Mouse (Mus musculus) myocyte (in vitro differentiated cells): Measurements from ENCODE around the gene Slc22a16. TPM values are rescaled to one million over a fixed set of nuclear protein-coding genes. Genes with fewer than 3 reads are reported as not detected.

Source experiments
- H3K27me3 ChIP-seq: one replicate; pipeline ENCODE4 v1.6.1; 2011; ENCODE audit not compliant: control insufficient read depth, insufficient read depth, insufficient read length
- H3K36me3 ChIP-seq: one replicate; pipeline ENCODE4 v1.6.1; 2011; ENCODE audit not compliant: control insufficient read depth, insufficient read depth
- H3K4me2 ChIP-seq: one replicate; pipeline ENCODE4 v1.6.1; 2011; ENCODE audit warnings: low read depth, control low read depth
- H3K4me3 ChIP-seq: one replicate; pipeline ENCODE4 v1.5.1; 2011; ENCODE audit warnings: mild to moderate bottlenecking, control low read depth, moderate library complexity
- H3K79me2 ChIP-seq: one replicate; pipeline ENCODE4 v1.6.1; 2011; ENCODE audit not compliant: control insufficient read depth, insufficient read depth
- H3ac ChIP-seq: one replicate; pipeline ENCODE4 v1.6.1; 2011; ENCODE audit not compliant: control insufficient read depth, insufficient read length
- CEBPB ChIP-seq: IDR thresholded peaks from 2 replicates; pipeline ENCODE4 v1.6.1; 2011; ENCODE audit warnings: mild to moderate bottlenecking, moderate library complexity; ENCODE audit not compliant: poor library complexity, insufficient read depth, severe bottlenecking
- E2F4 ChIP-seq: IDR thresholded peaks from one replicate; pipeline ENCODE4 v1.6.1; 2011; ENCODE audit warnings: mild to moderate bottlenecking, control low read depth, moderate library complexity; ENCODE audit not compliant: insufficient read depth
- MAX ChIP-seq: IDR thresholded peaks from one replicate; pipeline ENCODE4 v1.6.1; 2011; ENCODE audit warnings: low read depth, mild to moderate bottlenecking, control low read depth
- MYOD1 ChIP-seq, 3 experiments: IDR thresholded peaks; one replicate each; pipeline ENCODE4 v1.6.1; 2011; ENCODE audit warnings: control low read depth in 2 of 3, low read depth in 2 of 3, mild to moderate bottlenecking in 2 of 3, moderate library complexity in 1 of 3; ENCODE audit not compliant: insufficient read length in 2 of 3, control insufficient read depth in 1 of 3
- MYOG ChIP-seq, 3 experiments: IDR thresholded peaks; one replicate each; pipeline ENCODE4 v1.6.1; 2011; ENCODE audit warnings: control low read depth in 2 of 3, low read depth in 2 of 3, mild to moderate bottlenecking in 2 of 3; ENCODE audit not compliant: insufficient read length in 2 of 3, control insufficient read depth in 1 of 3, insufficient read depth in 1 of 3
- POLR2A ChIP-seq: IDR thresholded peaks from one replicate; pipeline ENCODE4 v1.6.1; 2011; ENCODE audit warnings: low read depth, mild to moderate bottlenecking, control low read depth, moderate library complexity; ENCODE audit not compliant: insufficient read length
- POLR2AphosphoS2 ChIP-seq: IDR thresholded peaks from one replicate; pipeline ENCODE4 v1.6.1; 2011; ENCODE audit warnings: low read depth, control low read depth; ENCODE audit not compliant: insufficient read length
- REST ChIP-seq: IDR thresholded peaks from one replicate; pipeline ENCODE4 v1.6.1; 2011; ENCODE audit warnings: mild to moderate bottlenecking, control low read depth, moderate library complexity; ENCODE audit not compliant: insufficient read depth, insufficient read length
- SRF ChIP-seq: IDR thresholded peaks from one replicate; pipeline ENCODE4 v1.6.1; 2011; ENCODE audit warnings: low read depth; ENCODE audit not compliant: control insufficient read depth, insufficient read length
- TCF12 ChIP-seq: IDR thresholded peaks from one replicate; pipeline ENCODE4 v1.6.1; 2011; ENCODE audit warnings: mild to moderate bottlenecking, control low read depth; ENCODE audit not compliant: poor library complexity, insufficient read depth, severe bottlenecking
- TCF3 ChIP-seq: IDR thresholded peaks from one replicate; pipeline ENCODE4 v1.6.1; 2011; ENCODE audit warnings: low read depth, control low read depth; ENCODE audit not compliant: insufficient read length
- USF1 ChIP-seq: IDR thresholded peaks from one replicate; pipeline ENCODE4 v1.6.1; 2011; ENCODE audit warnings: low read depth, mild to moderate bottlenecking, control low read depth, moderate library complexity
- polyA plus RNA-seq: library from polyadenylated mRNA; unstranded; fragments of >200 nt; fragmentation: generic; extraction: Trizol; gene quantifications from one replicate; pipeline ENCODE4 v1.2.1, GENCODE M21; 2012; ENCODE audit warnings: missing spikeins

The Slc22a16 gene
- polyA plus RNA-seq, 1 experiment: not detected

GRCm38 (mm10) chr10:40597177-40597576, 27.0 kb downstream of the Slc22a16 start:
- H3K27me3 ChIP-seq: no peaks in the 10 kb centered on the region

GRCm38 (mm10) chr10:40604706-40605394, 34.7 kb downstream of the Slc22a16 start:
- H3ac ChIP-seq: no peak overlapping the region
- no peak overlapping the region for H3K4me3 ChIP-seq
- H3K79me2 ChIP-seq: no peaks in the 10 kb centered on the region
- H3K27me3 ChIP-seq: no peaks in the 10 kb centered on the region
- H3K4me2 ChIP-seq: no peak overlapping the region
- TF ChIP-seq POLR2A (no peak), REST (no peak), MYOG (IDR thresholded peaks at IDR 0.05; ENCODE audit: control insufficient read depth in 1 of 3, insufficient read depth in 1 of 3, insufficient read length in 2 of 3, low read depth in 2 of 3) (no peak), E2F4 (no peak), MYOD1 (IDR thresholded peaks at IDR 0.05; ENCODE audit: control insufficient read depth in 1 of 3, insufficient read length in 2 of 3, low read depth in 2 of 3) (no peak), TCF3 (no peak), MAX (no peak), TCF12 (no peak), POLR2AphosphoS2 (no peak), SRF (no peak), USF1 (no peak), CEBPB (no peak)
- no peaks in the 10 kb centered on the region for H3K36me3 ChIP-seq

More at GRCm38 (mm10) chr10:40597177-40597576, 27.0 kb downstream of the Slc22a16 start:
- H3ac ChIP-seq: no peak overlapping the region
- no peak overlapping the region for H3K4me2 ChIP-seq
- TF ChIP-seq TCF3: no peak
- no peak for TF ChIP-seq SRF
- TF ChIP-seq TCF12: no peak
- TF ChIP-seq POLR2AphosphoS2: no peak
- no peak for TF ChIP-seq USF1
- no peak for TF ChIP-seq MYOD1 (IDR thresholded peaks at IDR 0.05; ENCODE audit: control insufficient read depth in 1 of 3, insufficient read length in 2 of 3, low read depth in 2 of 3)
- H3K36me3 ChIP-seq: no peaks in the 10 kb centered on the region
- no peaks in the 10 kb centered on the region for H3K79me2 ChIP-seq
- H3K4me3 ChIP-seq: no peak overlapping the region

GRCm38 (mm10) chr10:40617973-40618372, 47.8 kb downstream of the Slc22a16 start:
- H3K4me3 ChIP-seq: no peak overlapping the region
- H3K4me2 ChIP-seq: no peak overlapping the region
- H3K79me2 ChIP-seq: no peaks in the 10 kb centered on the region
- no peaks in the 10 kb centered on the region for H3K36me3 ChIP-seq
- no peak overlapping the region for H3ac ChIP-seq
- TF ChIP-seq TCF12: no peak
- TF ChIP-seq MYOD1 (IDR thresholded peaks at IDR 0.05; ENCODE audit: control insufficient read depth in 1 of 3, insufficient read length in 2 of 3, low read depth in 2 of 3): no peak
- no peak for TF ChIP-seq USF1
- no peak for TF ChIP-seq REST
- TF ChIP-seq CEBPB: no peak
- no peak for TF ChIP-seq TCF3
- no peak for TF ChIP-seq SRF
- no peaks in the 10 kb centered on the region for H3K27me3 ChIP-seq

GRCm38 (mm10) chr10:40619760-40620159, 49.6 kb downstream of the Slc22a16 start:
- H3K4me2 ChIP-seq: no peak overlapping the region
- no peak for TF ChIP-seq MYOD1 (IDR thresholded peaks at IDR 0.05; ENCODE audit: control insufficient read depth in 1 of 3, insufficient read length in 2 of 3, low read depth in 2 of 3)
- TF ChIP-seq SRF: no peak
- TF ChIP-seq TCF3: no peak
- TF ChIP-seq TCF12: no peak

GRCm38 (mm10) chr10:40629140-40629539, 59.0 kb downstream of the Slc22a16 start:
- H3K79me2 ChIP-seq: no peaks in the 10 kb centered on the region

More at GRCm38 (mm10) chr10:40619760-40620159, 49.6 kb downstream of the Slc22a16 start:
- H3K27me3 ChIP-seq: no peaks in the 10 kb centered on the region
- no peak overlapping the region for H3K4me3 ChIP-seq
- H3ac ChIP-seq: no peak overlapping the region
- no peaks in the 10 kb centered on the region for H3K79me2 ChIP-seq
- no peaks in the 10 kb centered on the region for H3K36me3 ChIP-seq

More at GRCm38 (mm10) chr10:40629140-40629539, 59.0 kb downstream of the Slc22a16 start:
- no peak overlapping the region for H3K4me3 ChIP-seq
- TF ChIP-seq MAX (no peak), USF1 (no peak), TCF3 (no peak), REST (no peak), POLR2A (no peak), MYOG (IDR thresholded peaks at IDR 0.05; ENCODE audit: control insufficient read depth in 1 of 3, insufficient read depth in 1 of 3, insufficient read length in 2 of 3, low read depth in 2 of 3) (no peak), TCF12 (no peak), SRF (no peak), E2F4 (no peak), CEBPB (no peak), MYOD1 (IDR thresholded peaks at IDR 0.05; ENCODE audit: control insufficient read depth in 1 of 3, insufficient read length in 2 of 3, low read depth in 2 of 3) (no peak), POLR2AphosphoS2 (no peak)
- H3K27me3 ChIP-seq: no peaks in the 10 kb centered on the region
- H3K4me2 ChIP-seq: no peak overlapping the region
- H3ac ChIP-seq: no peak overlapping the region
- no peaks in the 10 kb centered on the region for H3K36me3 ChIP-seq
